Mouse (Mus musculus) hindbrain, embryonic 10.5 days (tissue): ENCODE measurements around the gene 2900026A02Rik. TPM values are rescaled to one million over a fixed set of nuclear protein-coding genes. Genes with fewer than 3 reads are reported as not detected.

Source experiments
- DNase-seq: peaks from one replicate; pipeline ENCODE4 v3.0.0-alpha.2; 2017; ENCODE audit warnings: low spot score
- H3K27ac ChIP-seq: fragments of 300-500 bp; sonication (generic); 2 replicates; pipeline ENCODE4 v1.5.1; 2016; ENCODE audit warnings: mild to moderate bottlenecking, moderate library complexity
- H3K27me3 ChIP-seq: fragments of 300-500 bp; sonication (generic); 2 replicates; pipeline ENCODE4 v1.6.1; 2016; ENCODE audit warnings: mild to moderate bottlenecking; ENCODE audit not compliant: poor library complexity, insufficient read depth, severe bottlenecking
- H3K36me3 ChIP-seq: fragments of 300-500 bp; sonication (generic); 2 replicates; pipeline ENCODE4 v1.6.1; 2016; ENCODE audit warnings: mild to moderate bottlenecking, moderate library complexity
- H3K4me1 ChIP-seq: fragments of 300-500 bp; sonication (generic); replicated peaks from 2 replicates; pipeline ENCODE4 v1.6.1; 2016; ENCODE audit warnings: mild to moderate bottlenecking
- H3K4me3 ChIP-seq: fragments of 300-500 bp; sonication (generic); 2 replicates; pipeline ENCODE4 v1.5.1; 2016; ENCODE audit warnings: mild to moderate bottlenecking, moderate library complexity
- H3K9me3 ChIP-seq: fragments of 300-500 bp; sonication (generic); 2 replicates; pipeline ENCODE4 v1.6.1; 2016; ENCODE audit warnings: mild to moderate bottlenecking, moderate library complexity
- WGBS: fragments of 180-500 bp; shearing (Covaris S2); methylation state at CpG from one replicate; pipeline ENCODE4 v1.1.7; 2016; 5-methylcytosine and 5-hydroxymethylcytosine counted together
- polyA plus RNA-seq: library from polyadenylated mRNA; unstranded; fragments of >200 nt; fragmentation: Nextera tagmentation; extraction: Ambion mirVana; gene quantifications from 2 replicates; pipeline ENCODE4 v1.2.1, GENCODE M21; 2016

The 2900026A02Rik gene
- 2.1 and 4.1 TPM in 2 replicates for polyA plus RNA-seq

DNA sequence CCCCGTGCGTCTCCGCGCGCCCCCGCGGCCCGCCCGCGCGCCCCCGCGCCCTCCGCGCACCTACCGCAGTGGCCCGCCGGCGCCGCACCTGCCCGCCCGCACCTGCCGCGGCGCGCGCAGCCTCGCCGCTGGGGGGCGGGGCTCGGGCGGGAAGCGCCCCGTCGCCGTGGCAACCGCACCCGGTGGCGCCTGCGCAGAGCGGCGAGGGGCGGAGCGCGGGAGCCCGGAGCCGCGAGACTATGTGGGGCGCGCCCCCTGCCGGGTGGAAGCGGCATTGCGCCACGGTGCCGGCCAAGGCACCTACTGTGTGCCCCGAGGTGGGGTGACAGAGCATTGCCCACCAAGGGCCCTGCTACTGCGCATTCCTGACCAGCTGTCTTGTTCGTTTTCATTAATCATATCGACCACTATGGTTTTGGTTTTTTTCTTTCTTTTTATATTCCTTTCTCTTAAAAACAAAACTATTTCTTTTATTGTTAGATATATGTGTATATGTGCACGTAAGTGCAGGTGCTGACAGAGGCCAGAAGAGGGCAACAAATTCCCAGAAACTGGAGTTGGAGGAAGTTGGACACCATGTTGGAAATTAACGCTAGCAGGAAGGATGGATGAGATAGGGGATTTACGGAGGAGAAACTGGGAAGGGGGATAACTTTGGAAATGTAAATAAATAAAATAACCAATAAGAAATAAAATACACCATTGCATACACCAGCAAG is at the start of gene 2900026A02Rik:
Gene 2900026A02Rik (minus strand): TSS at position 90 of the 719 bp plus-strand sequence.
- Histone ChIP-seq H3K36me3 (no peaks in the 10 kb centered on the region), H3K4me3 (peak within 1 kb of the TSS; percentile 76), H3K4me1 (peaks cover 52% of the 10 kb centered on the region), H3K9me3 (no peaks in the 10 kb centered on the region), H3K27ac (peak within 1 kb of the TSS; percentile 88), H3K27me3 (peaks cover 8% of the 10 kb centered on the region; the same call in 1 of the 2 replicates)
- WGBS = 11% methylated on average over 62 of the region's 62 CpGs
- peak; percentile 68 for DNase-seq

DNA sequence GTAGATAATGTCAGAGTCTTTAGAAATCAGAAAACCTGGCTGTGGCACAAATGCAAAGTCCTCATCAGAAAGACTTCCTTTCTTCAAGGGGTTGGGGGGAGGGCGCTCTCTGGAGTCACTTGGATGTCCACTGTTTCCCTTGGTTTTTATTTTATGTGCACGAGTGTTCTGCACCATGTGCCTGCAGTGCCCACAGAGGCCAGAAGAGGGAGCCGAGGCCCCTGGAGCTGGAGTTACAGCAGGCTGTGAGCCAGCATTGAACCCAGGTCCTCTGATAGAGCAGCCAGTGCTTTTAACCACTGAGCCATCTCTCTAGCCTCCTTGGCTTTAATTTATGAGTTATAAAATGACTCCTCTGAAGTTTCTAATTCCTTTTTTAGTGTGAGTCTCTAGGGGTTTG is 49.0 kb upstream of the 2900026A02Rik start:
- WGBS = 79% methylated on average over 3 of the region's 3 CpGs
- peaks cover 58% of the 10 kb centered on the region for H3K36me3 ChIP-seq

GRCm38 (mm10) chr5:113268246-113268645 is 47.2 kb upstream of the 2900026A02Rik start:
- H3K36me3 ChIP-seq = peaks cover 59% of the 10 kb centered on the region
- no peak overlapping the region for H3K4me3 ChIP-seq

More for the DNA sequence above, 49.0 kb upstream of the 2900026A02Rik start:
- Histone ChIP-seq H3K27me3 (no peaks in the 10 kb centered on the region), H3K27ac (no peak overlapping the region), H3K9me3 (peaks cover 5% of the 10 kb centered on the region; the same call in 1 of the 2 replicates), H3K4me3 (no peak overlapping the region), H3K4me1 (peaks cover 6% of the 10 kb centered on the region; the same call in 1 of the 2 replicates)
- DNase-seq = no peak

DNA sequence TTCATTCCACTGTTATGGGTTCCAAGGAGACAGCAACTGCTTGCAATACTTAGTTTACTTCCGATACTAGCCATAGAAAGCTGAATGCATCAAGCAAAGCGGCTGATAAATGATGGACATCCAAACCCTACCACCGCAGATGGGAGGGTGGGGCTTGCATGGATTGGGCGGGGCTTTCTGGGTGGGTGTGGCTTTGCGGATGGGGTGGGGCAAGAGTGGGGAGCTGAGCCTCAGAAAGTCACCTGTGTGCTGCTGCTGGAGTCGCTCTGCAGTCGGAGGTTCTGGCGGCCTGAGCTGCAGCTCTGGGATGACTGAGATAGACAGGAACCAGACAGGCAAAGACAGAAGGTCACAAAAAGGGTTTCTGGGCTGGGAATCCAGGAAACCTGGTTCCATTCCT is 44.6 kb upstream of the 2900026A02Rik start:
- Histone ChIP-seq H3K4me3 (no peak overlapping the region), H3K4me1 (peaks cover 6% of the 10 kb centered on the region; the same call in 1 of the 2 replicates), H3K27ac (no peak overlapping the region), H3K9me3 (peaks cover 10% of the 10 kb centered on the region; the same call in 1 of the 2 replicates), H3K36me3 (peaks cover 62% of the 10 kb centered on the region), H3K27me3 (no peaks in the 10 kb centered on the region)
- WGBS = 86% methylated on average over 8 of the region's 8 CpGs
- no peak for DNase-seq

More at GRCm38 (mm10) chr5:113268246-113268645, 47.2 kb upstream of the 2900026A02Rik start:
- Histone ChIP-seq H3K27ac (no peak overlapping the region), H3K27me3 (no peaks in the 10 kb centered on the region), H3K4me1 (peaks cover 6% of the 10 kb centered on the region; the same call in 1 of the 2 replicates), H3K9me3 (peaks cover 10% of the 10 kb centered on the region; the same call in 1 of the 2 replicates)
- no peak for DNase-seq

DNA sequence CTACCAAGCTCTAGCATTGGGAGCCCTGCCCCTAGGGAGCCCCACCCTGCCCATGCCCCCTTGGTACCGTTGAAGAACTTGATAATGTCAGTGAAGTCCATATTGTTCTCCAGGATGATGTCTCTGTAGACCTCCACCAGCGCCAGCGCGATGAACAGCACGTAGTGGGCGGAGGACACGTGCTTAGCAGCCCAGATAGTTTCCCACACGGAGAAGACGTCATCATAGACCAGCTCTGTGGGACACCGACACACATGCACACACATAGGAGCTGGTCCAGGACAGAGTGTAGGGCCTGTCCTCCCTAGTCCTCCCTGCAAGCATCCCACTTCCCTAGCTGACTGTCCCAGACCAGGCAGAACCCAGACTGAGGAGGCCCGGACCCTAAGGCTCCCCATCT is 29.8 kb upstream of the 2900026A02Rik start:
- WGBS = 97% methylated on average over 11 of the region's 11 CpGs
- peaks cover 52% of the 10 kb centered on the region for H3K36me3 ChIP-seq
- no peaks in the 10 kb centered on the region for H3K4me1 ChIP-seq
- H3K4me3 ChIP-seq = no peak overlapping the region
- no peak for DNase-seq
- H3K9me3 ChIP-seq = no peaks in the 10 kb centered on the region
- no peak overlapping the region for H3K27ac ChIP-seq
- no peaks in the 10 kb centered on the region for H3K27me3 ChIP-seq

DNA sequence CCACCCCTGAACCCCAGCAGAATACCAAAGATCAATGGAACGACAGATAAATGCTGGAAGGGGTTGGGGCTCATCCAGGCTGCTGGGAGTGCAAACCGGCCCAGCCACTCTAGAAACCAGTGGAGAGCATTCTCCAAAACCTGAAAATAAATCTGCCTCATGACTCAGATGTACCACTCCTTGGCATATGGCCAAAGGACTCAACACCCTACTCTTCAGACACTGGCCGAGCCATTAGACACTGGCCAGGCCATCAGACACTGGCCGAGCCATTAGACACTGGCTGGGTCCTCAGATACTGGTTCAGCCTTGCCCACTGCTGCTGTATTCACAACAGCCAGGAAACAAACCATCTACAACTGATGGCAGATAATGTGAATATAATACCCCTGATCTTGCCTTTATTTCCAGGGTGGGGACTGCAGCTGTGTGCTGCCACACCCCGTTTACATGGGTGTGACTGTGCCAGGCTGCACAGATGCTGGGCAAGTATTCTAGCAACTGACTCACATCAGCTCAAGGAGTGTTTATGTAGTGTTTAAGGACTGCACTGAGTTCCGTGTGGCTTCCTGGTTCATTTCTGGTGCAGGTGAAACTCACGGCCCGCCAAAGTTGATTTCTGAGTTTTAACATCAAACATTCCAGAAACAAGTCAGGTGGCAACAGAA is 28.4 kb upstream of the 2900026A02Rik start:
- H3K27me3 ChIP-seq = no peaks in the 10 kb centered on the region
- no peak for DNase-seq
- H3K4me1 ChIP-seq = no peaks in the 10 kb centered on the region; the same call in 1 of the 2 replicates
- H3K4me3 ChIP-seq = no peak overlapping the region
- H3K9me3 ChIP-seq = no peaks in the 10 kb centered on the region
- H3K27ac ChIP-seq = no peak overlapping the region
- H3K36me3 ChIP-seq = peaks cover 46% of the 10 kb centered on the region
- 89% methylated on average over 8 of the region's 8 CpGs for WGBS

DNA sequence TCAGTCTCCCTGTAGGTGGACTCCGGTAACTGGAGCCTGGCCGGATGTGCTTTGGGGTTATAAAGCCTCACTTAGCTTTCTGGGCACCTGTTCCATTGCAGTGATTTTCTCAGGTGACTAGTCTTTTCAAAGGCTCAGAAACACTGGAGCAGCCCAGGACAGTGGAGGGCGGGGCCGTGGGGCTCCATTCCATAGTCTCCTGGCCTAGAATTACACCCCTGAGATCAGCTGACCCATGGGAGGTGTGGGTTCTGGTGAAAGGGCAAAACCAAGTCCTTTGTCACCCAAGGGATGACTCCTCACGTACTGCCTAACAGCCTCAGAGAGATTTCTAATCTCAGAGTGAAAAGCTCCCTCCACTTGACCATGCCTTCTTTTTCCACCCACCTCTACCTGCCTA is 9.2 kb upstream of the 2900026A02Rik start:
- H3K9me3 ChIP-seq = no peaks in the 10 kb centered on the region
- WGBS = 82% methylated on average over 5 of the region's 5 CpGs
- H3K27ac ChIP-seq = 0 out of 2 replicates have a peak overlapping the region, but pooled peaks have one; percentile 1
- H3K36me3 ChIP-seq = no peaks in the 10 kb centered on the region
- peaks cover 27% of the 10 kb centered on the region for H3K4me1 ChIP-seq
- H3K27me3 ChIP-seq = no peaks in the 10 kb centered on the region
- DNase-seq = no peak
- H3K4me3 ChIP-seq = no peak overlapping the region

- peak; percentile 90 for DNase-seq
- Histone ChIP-seq H3K27me3 (no peaks in the 10 kb centered on the region), H3K36me3 (no peaks in the 10 kb centered on the region), H3K4me1 (peaks cover 36% of the 10 kb centered on the region), H3K4me3 (peak within 1 kb of the TSS; percentile 39), H3K9me3 (no peaks in the 10 kb centered on the region), H3K27ac (peak within 1 kb of the TSS; percentile 80)
- WGBS = under 1% methylated on average over 13 of the region's 13 CpGs
Measured at GRCm38 (mm10) chr5:113226632-113227102, 5.6 kb upstream of the 2900026A02Rik start, which contains the start of gene Tmem211. TSS of gene Tmem211 (plus strand) at chr5:113226909.

DNA sequence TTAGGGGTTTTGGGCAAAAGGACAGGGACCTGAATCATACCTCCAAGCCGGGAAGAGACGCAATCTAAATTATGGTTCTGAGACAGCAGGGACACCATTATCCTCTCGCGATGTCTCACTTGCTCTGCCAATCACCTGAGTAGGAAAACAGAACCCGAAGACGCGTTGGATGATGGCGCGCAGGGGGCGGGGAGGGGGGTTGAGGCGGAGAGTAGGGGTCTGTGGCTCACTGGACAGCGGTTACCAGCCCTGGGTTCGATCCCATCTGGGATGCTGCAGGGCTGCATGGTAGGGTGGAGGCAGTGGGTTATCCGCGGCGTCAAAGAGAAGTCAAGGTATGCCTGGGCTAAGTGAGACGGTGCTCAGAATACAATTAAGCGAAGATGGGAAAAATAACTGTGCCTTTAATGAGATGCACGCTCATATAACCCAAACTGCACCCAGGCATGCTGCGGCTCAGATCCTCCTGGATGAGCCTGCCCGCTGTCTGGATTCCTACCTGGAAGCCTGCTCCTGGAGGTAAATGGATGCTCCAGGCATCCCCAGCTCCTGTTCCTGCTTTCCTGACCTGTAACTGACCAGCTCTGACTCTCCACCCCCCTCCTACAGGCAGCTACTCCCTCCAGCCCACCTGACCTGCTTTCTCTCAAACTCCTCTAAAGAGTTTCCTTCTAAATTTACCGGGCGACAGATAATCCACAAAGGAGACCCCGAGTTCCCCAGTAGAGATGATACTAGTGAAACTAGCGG is 4.8 kb upstream of the 2900026A02Rik start:
- Histone ChIP-seq H3K36me3 (no peaks in the 10 kb centered on the region), H3K27ac (peak overlapping the region; percentile 80), H3K27me3 (no peaks in the 10 kb centered on the region), H3K9me3 (no peaks in the 10 kb centered on the region), H3K4me1 (peaks cover 37% of the 10 kb centered on the region), H3K4me3 (peak overlapping the region; percentile 39)
- DNase-seq = peak; percentile 61
- 12% methylated on average over 25 of the region's 25 CpGs for WGBS

GRCm38 (mm10) chr5:113225271-113225670 is 4.2 kb upstream of the 2900026A02Rik start:
- peak overlapping the region; percentile 39 for H3K4me3 ChIP-seq
- H3K27me3 ChIP-seq = peaks cover 2% of the 10 kb centered on the region; the same call in 1 of the 2 replicates
- peak; percentile 69 for DNase-seq
- peaks cover 43% of the 10 kb centered on the region for H3K4me1 ChIP-seq
- no peaks in the 10 kb centered on the region for H3K9me3 ChIP-seq
- H3K27ac ChIP-seq = peak overlapping the region; percentile 80
- WGBS = 24% methylated on average over 10 of the region's 10 CpGs
- no peaks in the 10 kb centered on the region for H3K36me3 ChIP-seq

DNA sequence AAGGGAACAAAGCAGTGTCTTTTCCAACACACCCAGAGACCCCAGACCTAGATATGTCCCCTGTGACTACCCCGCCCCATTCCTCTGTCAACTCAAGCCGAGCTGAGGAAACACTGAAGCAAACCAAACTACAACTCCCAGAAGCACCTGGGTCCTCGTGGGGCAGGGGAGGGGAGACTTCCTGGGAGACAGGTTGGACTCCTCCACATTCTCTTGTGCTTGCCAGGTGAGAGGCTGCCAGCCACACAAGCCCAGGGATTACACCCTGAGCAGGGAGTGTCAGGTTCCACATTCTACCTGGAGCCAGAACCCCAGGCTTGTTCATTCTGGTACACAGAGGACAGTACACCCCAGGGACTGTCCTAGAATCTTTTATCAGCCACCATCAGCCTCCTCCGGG is 2.9 kb upstream of the 2900026A02Rik start:
- no peaks in the 10 kb centered on the region for H3K9me3 ChIP-seq
- H3K27ac ChIP-seq = peak overlapping the region; percentile 80; the same call in 1 of the 2 replicates
- no peak for DNase-seq
- no peaks in the 10 kb centered on the region for H3K36me3 ChIP-seq
- H3K4me3 ChIP-seq = no peak overlapping the region
- peaks cover 8% of the 10 kb centered on the region; the same call in 1 of the 2 replicates for H3K27me3 ChIP-seq
- peaks cover 55% of the 10 kb centered on the region for H3K4me1 ChIP-seq
- WGBS = 62% methylated on average over 4 of the region's 4 CpGs
